Mouse (Mus musculus) bone marrow, adult 2 months (tissue): ENCODE results near the gene Nampt.

Experiments
- CTCF ChIP-seq: fragments of 200-500 bp; IDR thresholded peaks from 2 replicates; pipeline ENCODE4 v1.5.1; 2011; ENCODE audit warnings: low read length, control low read depth; ENCODE audit not compliant: control insufficient read depth, insufficient read depth
- POLR2A ChIP-seq: fragments of 200-500 bp; IDR thresholded peaks from 2 replicates; pipeline ENCODE4 v1.6.1; 2011; ENCODE audit warnings: low read depth, mild to moderate bottlenecking, control low read depth, low read length, borderline replicate concordance; ENCODE audit not compliant: control insufficient read depth

DNA sequence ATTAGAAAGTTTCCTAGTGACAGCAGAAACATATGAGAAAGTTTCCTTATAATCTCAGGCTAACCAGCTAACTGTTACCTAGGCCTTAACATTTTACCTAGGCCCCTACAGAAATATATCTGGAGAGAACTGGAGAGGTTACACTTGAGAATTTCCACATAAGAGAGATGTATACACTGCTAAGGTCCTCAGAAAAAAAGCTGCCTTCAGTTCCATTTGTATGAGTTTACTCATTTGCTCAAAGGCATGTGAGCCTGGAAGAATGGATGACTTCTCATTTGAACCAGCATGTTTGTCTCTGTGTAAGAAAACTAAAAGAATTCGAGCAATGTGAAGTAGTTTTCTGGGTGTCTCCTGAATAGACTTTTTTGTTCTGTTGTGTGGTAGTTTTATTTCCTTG, 39.1 kb downstream of the Nampt start:
- TF ChIP-seq POLR2A (no peak), CTCF (no peak)
